Mouse (Mus musculus) MEL (cell line): ENCODE measurements at regions not wholly inside any gene's neighbourhood (a gene's known extent, or its start where the extent isn't known, plus 50 kb on each side); places are given as distances from the start of the nearest gene placed in this dataset.

Experiments used
- DNase-seq: peaks from one replicate; pipeline ENCODE4 v3.0.0; 2011; ENCODE audit warnings: low read depth, low spot score
- H3K27ac ChIP-seq: 2 replicates; pipeline ENCODE4 v1.5.1; 2012; ENCODE audit warnings: low read depth, mild to moderate bottlenecking, control low read depth, low read length, moderate library complexity; ENCODE audit not compliant: control insufficient read depth
- H3K27me3 ChIP-seq, 2 experiments: fragments of 150-350 bp in 1 of 2; sonication (generic) in 1 of 2; 2 replicates each; pipeline ENCODE4 v1.6.1; 2012; ENCODE audit warnings: low read length in 2 of 2, mild to moderate bottlenecking in 2 of 2, improper control_type of control experiment in 1 of 2, moderate library complexity in 1 of 2; ENCODE audit not compliant: insufficient read depth in 2 of 2, control insufficient read depth in 1 of 2
- H3K36me3 ChIP-seq, 2 experiments: 2 replicates each; pipeline ENCODE4 v1.6.1; 2012 to 2014; ENCODE audit warnings: low read length in 2 of 2, improper control_type of control experiment in 1 of 2, inconsistent platforms in 1 of 2, mild to moderate bottlenecking in 1 of 2; ENCODE audit not compliant: insufficient read depth in 2 of 2, control insufficient read depth in 1 of 2
- H3K4me1 ChIP-seq, 2 experiments: fragments of 150-350 bp in 1 of 2; sonication (generic) in 1 of 2; 2 replicates each; pipeline ENCODE4 v1.6.1; 2012; ENCODE audit warnings: low read length in 2 of 2, improper control_type of control experiment in 1 of 2, mild to moderate bottlenecking in 1 of 2; ENCODE audit not compliant: insufficient read depth in 2 of 2, control insufficient read depth in 1 of 2
- H3K4me3 ChIP-seq, 2 experiments: fragments of 150-350 bp in 1 of 2; sonication (generic) in 1 of 2; 2 replicates each; pipeline ENCODE4 v1.5.1; 2012; ENCODE audit warnings: low read depth in 2 of 2, low read length in 2 of 2, mild to moderate bottlenecking in 2 of 2, moderate library complexity in 2 of 2, control low read depth in 1 of 2, improper control_type of control experiment in 1 of 2; ENCODE audit not compliant: control insufficient read depth in 1 of 2, insufficient read depth in 1 of 2
- H3K79me2 ChIP-seq: 2 replicates; pipeline ENCODE4 v1.6.1; 2012; ENCODE audit warnings: mild to moderate bottlenecking, low read length, moderate library complexity; ENCODE audit not compliant: control insufficient read depth, poor library complexity, insufficient read depth
- H3K9ac ChIP-seq: 2 replicates; pipeline ENCODE4 v1.6.1; 2012; ENCODE audit warnings: low read depth, mild to moderate bottlenecking, control low read depth, low read length, moderate library complexity; ENCODE audit not compliant: control insufficient read depth, poor library complexity, severe bottlenecking
- H3K9me3 ChIP-seq: fragments of 150-350 bp; sonication (generic); replicated peaks from 2 replicates; pipeline ENCODE4 v1.6.1; 2012; ENCODE audit warnings: mild to moderate bottlenecking, low read length, improper control_type of control experiment, moderate library complexity; ENCODE audit not compliant: insufficient read depth
- BHLHE40 ChIP-seq: IDR thresholded peaks from 2 replicates; pipeline ENCODE4 v1.6.1; 2012; ENCODE audit warnings: low read depth, mild to moderate bottlenecking, inconsistent platforms, low read length, improper control_type of control experiment, borderline replicate concordance
- CHD2 ChIP-seq: IDR thresholded peaks from 2 replicates; pipeline ENCODE4 v1.6.1; 2011; ENCODE audit warnings: low read length, improper control_type of control experiment
- CTCF ChIP-seq, 3 experiments: IDR thresholded peaks in 2 of 3; conservative IDR thresholded peaks in 1 of 3; 2 replicates each; pipeline ENCODE4 v1.5.1; 2011 to 2012; ENCODE audit warnings: low read length in 3 of 3, low read depth in 2 of 3, mild to moderate bottlenecking in 2 of 3, improper control_type of control experiment in 1 of 3, inconsistent platforms in 1 of 3, mixed read lengths in 1 of 3, moderate library complexity in 1 of 3; ENCODE audit not compliant: control insufficient read depth in 1 of 3, insufficient read depth in 1 of 3, poor library complexity in 1 of 3, severe bottlenecking in 1 of 3
- ELF1 ChIP-seq: IDR thresholded peaks from 2 replicates; pipeline ENCODE4 v1.6.1; 2014; ENCODE audit warnings: low read depth, mild to moderate bottlenecking, inconsistent platforms, low read length, improper control_type of control experiment, moderate library complexity
- ETS1 ChIP-seq: IDR thresholded peaks from 2 replicates; pipeline ENCODE4 v1.6.1; 2012; ENCODE audit warnings: low read depth, mild to moderate bottlenecking, inconsistent platforms, low read length, improper control_type of control experiment, moderate library complexity
- GABPA ChIP-seq: IDR thresholded peaks from 2 replicates; pipeline ENCODE4 v1.6.1; 2012; ENCODE audit warnings: low read depth, mild to moderate bottlenecking, inconsistent platforms, low read length, improper control_type of control experiment, moderate library complexity
- GATA1 ChIP-seq: IDR thresholded peaks from 2 replicates; pipeline ENCODE4 v1.6.1; 2011; ENCODE audit warnings: low read depth, low read length, improper control_type of control experiment
- HCFC1 ChIP-seq: IDR thresholded peaks from 2 replicates; pipeline ENCODE4 v1.6.1; 2012; ENCODE audit warnings: low read depth, mild to moderate bottlenecking, inconsistent platforms, low read length, improper control_type of control experiment, moderate library complexity
- JUND ChIP-seq: IDR thresholded peaks from 2 replicates; pipeline ENCODE4 v1.6.1; 2011; ENCODE audit warnings: low read depth, mild to moderate bottlenecking, improper control_type of control experiment, low read length
- MAFK ChIP-seq: IDR thresholded peaks from 2 replicates; pipeline ENCODE4 v1.6.1; 2011; ENCODE audit warnings: low read depth, mild to moderate bottlenecking, low read length, improper control_type of control experiment, borderline replicate concordance
- MYB ChIP-seq: IDR thresholded peaks from 2 replicates; pipeline ENCODE4 v1.6.1; 2011; ENCODE audit warnings: mild to moderate bottlenecking, low read depth, low read length, improper control_type of control experiment
- MYC ChIP-seq: IDR thresholded peaks from 2 replicates; pipeline ENCODE4 v1.6.1; 2011; ENCODE audit warnings: low read depth, mild to moderate bottlenecking, low read length, improper control_type of control experiment, moderate library complexity
- NELFE ChIP-seq: IDR thresholded peaks from 2 replicates; pipeline ENCODE4 v1.6.1; 2011; ENCODE audit warnings: low read depth, low read length, improper control_type of control experiment
- POLR2A ChIP-seq, 2 experiments: IDR thresholded peaks; 2 replicates each; pipeline ENCODE4 v1.6.1; 2011 to 2012; ENCODE audit warnings: low read length in 2 of 2, mild to moderate bottlenecking in 2 of 2, control low read depth in 1 of 2, improper control_type of control experiment in 1 of 2, low read depth in 1 of 2, moderate library complexity in 1 of 2; ENCODE audit not compliant: control insufficient read depth in 1 of 2, insufficient read depth in 1 of 2, poor library complexity in 1 of 2
- POLR2AphosphoS2 ChIP-seq: IDR thresholded peaks from 2 replicates; pipeline ENCODE4 v1.6.1; 2011; ENCODE audit warnings: low read length, improper control_type of control experiment
- POLR2AphosphoS5 ChIP-seq: IDR thresholded peaks from 2 replicates; pipeline ENCODE4 v1.6.1; 2012; ENCODE audit warnings: low read depth, borderline replicate concordance, mild to moderate bottlenecking, inconsistent platforms, low read length, moderate library complexity, mixed read lengths
- RCOR1 ChIP-seq: IDR thresholded peaks from 2 replicates; pipeline ENCODE4 v1.6.1; 2012; ENCODE audit warnings: low read depth, mild to moderate bottlenecking, inconsistent platforms, low read length, improper control_type of control experiment
- TBP ChIP-seq: IDR thresholded peaks from 2 replicates; pipeline ENCODE4 v1.8.0; 2011; ENCODE audit warnings: low read depth, low read length, improper control_type of control experiment
- TCF12 ChIP-seq: IDR thresholded peaks from 2 replicates; pipeline ENCODE4 v1.6.1; 2014; ENCODE audit warnings: low read depth, mild to moderate bottlenecking, inconsistent platforms, low read length, improper control_type of control experiment, moderate library complexity
- ZNF384 ChIP-seq: IDR thresholded peaks from 2 replicates; pipeline ENCODE4 v1.6.1; 2012; ENCODE audit warnings: low read depth, mild to moderate bottlenecking, inconsistent platforms, low read length, improper control_type of control experiment

DNA sequence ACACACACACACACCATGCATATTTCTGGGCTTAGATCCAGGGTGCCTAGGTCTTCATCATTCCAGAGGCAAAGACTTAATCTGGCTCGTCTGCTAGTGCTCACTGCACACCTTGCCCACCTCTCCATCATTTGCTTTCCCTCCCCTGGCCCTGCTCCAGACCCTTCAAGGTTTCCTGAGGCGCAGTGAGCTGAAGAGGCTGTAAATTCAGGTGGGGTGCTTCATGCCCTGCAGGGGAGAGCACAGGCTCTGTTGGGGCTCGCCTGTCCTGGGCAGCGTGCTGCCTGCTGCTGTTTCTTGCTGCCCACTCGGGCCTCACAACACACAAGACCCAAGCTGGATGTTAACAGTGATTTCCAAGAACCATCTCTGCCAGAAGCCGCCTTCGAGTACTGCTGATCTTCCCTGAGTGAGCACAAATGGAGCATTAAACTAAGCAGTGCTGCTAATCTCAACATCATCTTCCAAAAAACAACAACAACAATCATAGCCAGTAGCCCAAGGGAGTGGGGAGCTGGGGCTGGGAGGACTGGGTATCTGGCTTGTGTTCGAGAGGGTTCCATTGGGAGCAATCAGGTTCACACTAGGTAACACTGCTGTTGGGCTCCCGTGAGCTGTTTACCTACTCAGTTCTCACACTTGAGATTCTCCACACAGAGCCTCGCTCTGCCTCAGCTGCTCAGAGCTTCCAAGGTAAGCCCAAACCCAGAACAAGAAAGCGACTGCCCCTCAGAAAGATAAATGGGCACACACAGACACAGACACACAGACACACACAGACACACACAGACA, 181.1 kb downstream of the Wdr11 start:
- H3K27me3 ChIP-seq: no peaks in the 10 kb centered on the region
- no peaks in the 10 kb centered on the region for H3K36me3 ChIP-seq
- no peaks in the 10 kb centered on the region for H3K9me3 ChIP-seq
- no peaks in the 10 kb centered on the region for H3K4me1 ChIP-seq
- no peak for DNase-seq
- TF ChIP-seq HCFC1 (no peak), JUND (no peak), POLR2AphosphoS2 (no peak), CHD2 (no peak), TCF12 (no peak), POLR2A (IDR thresholded peaks at IDR 0.05; ENCODE audit: control insufficient read depth in 1 of 2, insufficient read depth in 1 of 2, low read depth in 1 of 2, low read length in 2 of 2, poor library complexity in 1 of 2) (no peak), MYC (no peak), POLR2AphosphoS5 (no peak), ETS1 (no peak)
- H3K27ac ChIP-seq: no peak overlapping the region
- H3K79me2 ChIP-seq: no peaks in the 10 kb centered on the region
- H3K4me3 ChIP-seq: no peak overlapping the region
- no peak overlapping the region for H3K9ac ChIP-seq

DNA sequence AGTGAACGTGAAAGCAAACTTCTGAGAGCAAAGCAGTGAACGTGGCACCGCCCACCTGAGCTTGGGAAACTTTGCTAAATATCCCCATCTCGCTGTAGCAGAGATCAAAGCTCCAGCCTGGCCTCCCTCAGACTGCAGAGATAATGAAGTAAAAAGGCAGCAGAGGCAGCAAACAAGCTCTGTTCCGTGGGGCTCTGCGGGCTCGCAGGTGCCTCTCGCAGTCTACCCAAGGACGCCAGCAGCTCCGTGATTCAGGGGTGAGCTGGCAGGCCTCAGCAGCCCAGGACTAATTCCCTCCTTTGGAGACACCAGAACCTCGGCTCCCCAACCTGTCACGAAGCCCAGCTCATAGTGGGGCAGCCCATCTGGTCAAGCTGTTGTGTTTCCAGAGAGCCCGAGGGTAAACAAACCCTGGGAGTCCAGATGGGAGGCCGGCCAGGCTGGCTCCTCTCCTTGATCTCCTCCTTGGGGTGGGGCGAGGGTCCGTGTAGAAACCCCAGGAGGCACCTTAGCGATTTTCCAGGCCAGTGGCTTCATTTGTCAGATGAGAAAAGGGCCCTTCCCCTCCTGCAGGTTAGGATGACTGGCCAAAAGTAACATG, 182.7 kb downstream of the Wdr11 start:
- Histone ChIP-seq H3K4me3 (no peak overlapping the region), H3K27ac (no peak overlapping the region), H3K27me3 (no peaks in the 10 kb centered on the region), H3K9ac (no peak overlapping the region), H3K4me1 (no peaks in the 10 kb centered on the region), H3K36me3 (no peaks in the 10 kb centered on the region), H3K79me2 (no peaks in the 10 kb centered on the region), H3K9me3 (no peaks in the 10 kb centered on the region)
- TF ChIP-seq BHLHE40 (no peak), MYB (no peak), JUND (no peak), GABPA (no peak), ELF1 (no peak), TBP (no peak), POLR2AphosphoS5 (no peak), MAFK (no peak), ZNF384 (no peak), CTCF (IDR thresholded peaks at IDR 0.05 in 2 of 3, conservative IDR thresholded peaks at IDR 0.05 in 1 of 3; ENCODE audit: control insufficient read depth in 1 of 3, insufficient read depth in 1 of 3, low read depth in 2 of 3, low read length in 3 of 3, poor library complexity in 1 of 3, severe bottlenecking in 1 of 3) (no peak), GATA1 (no peak), RCOR1 (no peak), NELFE (no peak)
- DNase-seq: no peak
